Mouse (Mus musculus) gastrocnemius, adult 8-10 months (tissue): ENCODE measurements around the gene Mcm8. TPM values are rescaled to one million over a fixed set of nuclear protein-coding genes. Genes with fewer than 3 reads are reported as not detected.

Experiments used
- DNase-seq, 2 experiments: peaks; one replicate each; pipeline ENCODE4 v3.0.0; 2022; ENCODE audit warnings: low spot score in 2 of 2
- total RNA-seq, 4 experiments: library from RNA; stranded (reverse); gene quantifications; 2 replicates each; pipeline ENCODE4 v1.2.4; 2022

Gene Mcm8
- total RNA-seq, 4 experiments from 2014 or later = 1.4 to 1.8 (median 1.7) TPM

GRCm38 (mm10) chr2:132871663-132872062 is 55.7 kb downstream of the Mcm8 start:
- no peak for DNase-seq

DNA sequence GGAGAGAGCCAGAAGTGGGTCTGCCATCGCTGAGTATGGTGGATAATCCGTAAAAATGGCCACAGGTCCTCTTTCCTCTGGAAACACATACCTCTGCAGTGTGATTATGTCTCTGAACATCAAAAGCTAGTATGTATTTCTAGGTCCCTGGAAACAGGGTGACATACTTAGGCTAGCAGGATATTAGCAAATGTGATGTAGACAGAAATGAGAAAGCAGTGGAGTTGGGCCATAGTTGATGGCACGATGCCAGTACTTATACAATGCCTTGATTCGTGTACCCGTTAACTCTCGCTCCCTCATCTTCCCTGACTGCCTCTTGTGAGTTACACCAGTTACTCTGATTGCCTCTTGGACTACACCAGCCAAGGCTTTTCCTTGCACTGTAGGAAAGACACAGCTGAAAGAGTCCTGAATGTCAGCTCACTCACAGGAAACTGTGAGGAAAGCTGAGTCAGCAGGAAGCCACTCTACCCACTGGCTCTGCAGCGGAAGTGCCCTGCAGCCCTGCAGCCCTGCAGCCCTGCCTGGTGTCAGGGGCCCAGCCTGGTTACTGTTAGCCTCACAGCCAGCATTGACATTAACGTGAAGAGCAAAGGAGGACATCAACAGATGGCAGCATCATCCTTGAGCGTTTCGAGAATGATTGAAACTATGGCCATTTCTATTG is 57.9 kb downstream of the Mcm8 start:
- no peak for DNase-seq

GRCm38 (mm10) chr2:132876991-132877390 is 61.0 kb downstream of the Mcm8 start:
- DNase-seq = no peak

- no peak for DNase-seq
These were observed 63.5 kb downstream of the Mcm8 start for GRCm38 (mm10) chr2:132879261-132880044.

DNA sequence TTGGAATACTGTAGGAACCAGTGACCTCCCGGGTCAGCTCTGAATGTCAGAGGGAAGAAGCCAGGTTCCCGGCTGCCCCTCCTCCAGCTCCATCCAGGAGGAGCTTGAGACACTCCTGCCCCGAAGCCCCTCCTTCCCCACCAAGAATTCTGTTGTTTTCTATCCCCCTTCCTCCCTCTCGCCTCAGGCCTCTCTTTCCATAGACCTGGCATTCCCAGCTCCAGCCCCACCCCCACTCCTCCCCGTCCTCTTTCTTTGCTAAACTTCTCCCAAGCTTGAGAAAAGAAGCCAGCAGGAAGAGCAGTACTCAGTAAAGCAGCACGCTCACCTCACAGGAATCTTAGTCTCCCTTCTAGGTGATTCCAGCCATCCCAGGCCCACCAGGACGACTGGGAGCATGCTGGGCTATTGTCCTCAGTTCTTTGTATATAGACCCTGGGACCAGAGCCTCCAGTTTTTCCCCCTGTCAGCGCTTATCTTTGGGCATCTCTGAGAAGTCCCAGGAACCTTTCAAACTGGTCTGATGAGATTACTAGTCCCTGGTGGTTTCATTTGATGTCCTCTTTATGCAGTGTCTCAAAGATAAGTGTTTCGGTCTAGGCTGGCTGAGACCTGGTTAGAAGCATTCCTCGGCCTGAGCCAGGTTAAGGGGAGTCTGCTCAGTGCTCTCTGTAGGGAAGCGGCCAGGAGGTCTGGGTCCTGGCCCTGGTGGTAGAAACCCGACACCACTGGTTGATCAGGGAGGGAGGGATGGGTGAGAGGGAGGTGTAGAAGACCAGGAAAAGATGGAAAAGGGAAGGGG is 65.1 kb downstream of the Mcm8 start, which contains the start of gene Lrrn4:
Gene Lrrn4, minus strand, starts transcription at position 48 of the 802 bp plus-strand sequence.
- DNase-seq = no peak

DNA sequence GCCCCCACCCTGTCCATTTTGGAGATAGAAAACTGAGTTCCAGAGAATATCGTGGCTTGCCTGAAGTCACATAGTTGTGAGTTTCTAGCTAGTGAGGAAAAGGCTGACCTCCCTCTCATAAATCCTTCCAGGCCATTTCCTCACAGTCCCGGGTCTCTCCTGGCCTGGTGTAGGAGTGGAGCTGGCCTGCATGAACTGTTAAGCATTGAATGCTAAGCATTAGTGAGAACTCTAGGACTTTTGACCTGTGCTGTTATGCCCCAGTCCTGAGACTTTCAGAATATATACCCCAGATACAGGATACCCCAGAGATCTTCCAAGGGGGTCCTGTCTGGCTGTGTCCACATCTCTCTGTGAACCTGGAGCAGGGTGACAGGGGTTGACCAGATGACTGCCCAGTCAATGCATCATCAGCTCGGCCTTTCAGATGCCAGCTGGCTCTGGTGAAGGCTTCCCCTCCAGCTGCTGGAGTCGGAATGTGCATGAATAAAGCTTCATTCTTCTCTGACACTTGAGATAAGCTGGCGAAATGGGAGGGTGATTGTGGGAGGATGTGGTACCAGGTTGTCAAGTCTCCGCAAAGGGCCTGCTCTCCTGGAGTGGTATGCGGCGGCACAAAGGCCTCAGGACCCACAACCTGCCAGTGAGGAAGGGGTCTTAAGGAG is 68.5 kb downstream of the Mcm8 start:
- no peak for DNase-seq

GRCm38 (mm10) chr2:132885312-132885711 is 69.4 kb downstream of the Mcm8 start:
- DNase-seq = no peak

Other genes with a start within 250 kb of the Mcm8 start
- gene Gpcpd1, start 228.4 kb upstream of the Mcm8 start, total RNA-seq = 100 to 1,000 TPM; 207 to 271 (median 240) TPM
- 1 to 10 TPM; 5.6 to 9.8 (median 7.0) TPM for gene Shld1, start 129.2 kb upstream of the Mcm8 start, total RNA-seq
- gene Chgb, start 34.9 kb upstream of the Mcm8 start, total RNA-seq = under 1 TPM in 3 of 4 experiments, not detected in 1; 0.20 to 0.44 (median 0.27) TPM
- 1 to 10 TPM; 5.4 to 9.2 (median 6.7) TPM for gene Trmt6, start 86 bp upstream of the Mcm8 start, total RNA-seq
- 10 to 100 TPM; 13.1 to 16.0 (median 14.2) TPM for gene Crls1, start 30.5 kb downstream of the Mcm8 start, total RNA-seq
- gene Lrrn4, start 64.8 kb downstream of the Mcm8 start, total RNA-seq = not detected
- gene Fermt1, start 129.8 kb downstream of the Mcm8 start, total RNA-seq = under 1 TPM in 1 of 4 experiments, not detected in 3; 0.05 TPM